Mouse (Mus musculus) C2C12 (cell line): ENCODE data around the gene Abca15.

Experiments
- CTCF ChIP-seq: IDR thresholded peaks from one replicate; pipeline ENCODE4 v1.5.1; 2011; ENCODE audit not compliant: control insufficient read depth, insufficient read depth, insufficient read length
- MAX ChIP-seq: IDR thresholded peaks from one replicate; pipeline ENCODE4 v1.6.1; 2011; ENCODE audit warnings: mild to moderate bottlenecking, control low read depth
- USF1 ChIP-seq: IDR thresholded peaks from one replicate; pipeline ENCODE4 v1.6.1; 2011; ENCODE audit warnings: low read depth, mild to moderate bottlenecking, control low read depth, moderate library complexity

- TF ChIP-seq CTCF (no peak), MAX (no peak), USF1 (no peak)
Observed at GRCm38 (mm10) chr7:120409447-120409846, 81.0 kb downstream of the Abca15 start, which contains the start of gene Abca16.
